Mouse (Mus musculus) naive thymus-derived CD4-positive, alpha-beta T cell, adult 2 months (primary cell): ENCODE data around the gene Rgma.

Experiments used
- DNase-seq: peaks from one replicate; pipeline ENCODE4 v3.0.0-alpha.2; 2011; ENCODE audit warnings: low read depth

The Rgma gene

GRCm38 (mm10) chr7:73375257-73376100 lies at the start of gene Rgma:
Rgma (plus strand) TSS chr7:73375509.
- no peak for DNase-seq

DNA sequence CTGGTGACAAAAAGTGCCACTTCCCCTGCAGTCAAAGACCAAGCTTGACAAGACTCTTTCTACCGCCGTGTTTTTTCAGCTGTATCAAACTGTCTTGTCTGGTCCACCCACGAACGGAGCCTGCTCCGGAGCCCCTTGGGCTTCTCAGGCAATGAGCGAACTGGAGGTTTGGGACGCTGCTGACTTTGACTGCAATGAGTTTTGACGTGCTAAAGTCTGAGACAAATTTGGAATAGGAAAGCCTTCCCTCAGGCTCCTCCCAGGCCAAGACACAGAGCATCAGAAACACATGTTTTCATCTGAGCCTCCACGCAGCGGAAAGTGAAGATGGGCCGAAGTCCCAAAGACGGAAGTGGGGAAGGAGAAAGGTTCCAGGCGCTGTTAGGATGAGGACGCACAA lies 49.1 kb upstream of the Rgma start:
- DNase-seq = no peak

DNA sequence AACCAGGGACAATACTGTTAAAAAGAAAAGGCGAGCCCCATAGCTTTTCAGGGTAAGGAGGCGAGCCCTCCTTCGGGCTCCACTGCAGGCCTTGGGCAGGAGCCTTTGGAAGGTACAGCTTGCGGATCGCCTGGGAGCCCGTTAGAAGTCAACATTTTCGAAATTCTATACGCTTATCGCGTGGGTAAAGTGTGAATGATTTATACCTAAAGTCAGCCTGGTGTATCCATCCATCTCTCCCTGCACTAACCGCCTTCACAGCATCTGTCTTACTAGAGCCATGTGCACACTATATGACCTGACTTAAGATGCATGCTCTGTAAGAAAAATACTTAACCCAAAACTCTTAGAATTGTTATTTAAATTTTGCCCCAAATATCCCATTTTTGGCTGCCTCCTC lies 48.6 kb upstream of the Rgma start:
- DNase-seq = no peak

GRCm38 (mm10) chr7:73327193-73327592 lies 48.1 kb upstream of the Rgma start:
- DNase-seq = no peak

DNA sequence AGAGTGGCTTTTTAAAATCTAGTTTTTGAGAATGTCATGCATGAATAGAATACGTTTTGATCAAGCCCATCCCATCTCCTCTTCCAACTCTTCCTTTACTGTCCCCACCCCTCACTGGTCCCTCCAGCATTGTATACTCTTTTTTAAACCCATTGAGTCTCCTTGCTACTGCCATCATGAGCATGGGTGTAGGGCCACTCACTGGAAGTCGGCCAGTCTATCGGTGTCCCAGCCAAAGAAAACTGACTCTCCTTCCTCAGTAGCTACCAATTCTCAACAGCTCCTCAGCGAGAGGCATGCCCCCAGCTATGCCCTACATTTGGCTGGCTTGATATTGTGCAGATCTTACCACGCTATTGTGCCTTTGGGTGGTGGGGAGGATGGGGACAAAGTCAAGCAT lies 47.7 kb upstream of the Rgma start:
- DNase-seq = no peak

DNA sequence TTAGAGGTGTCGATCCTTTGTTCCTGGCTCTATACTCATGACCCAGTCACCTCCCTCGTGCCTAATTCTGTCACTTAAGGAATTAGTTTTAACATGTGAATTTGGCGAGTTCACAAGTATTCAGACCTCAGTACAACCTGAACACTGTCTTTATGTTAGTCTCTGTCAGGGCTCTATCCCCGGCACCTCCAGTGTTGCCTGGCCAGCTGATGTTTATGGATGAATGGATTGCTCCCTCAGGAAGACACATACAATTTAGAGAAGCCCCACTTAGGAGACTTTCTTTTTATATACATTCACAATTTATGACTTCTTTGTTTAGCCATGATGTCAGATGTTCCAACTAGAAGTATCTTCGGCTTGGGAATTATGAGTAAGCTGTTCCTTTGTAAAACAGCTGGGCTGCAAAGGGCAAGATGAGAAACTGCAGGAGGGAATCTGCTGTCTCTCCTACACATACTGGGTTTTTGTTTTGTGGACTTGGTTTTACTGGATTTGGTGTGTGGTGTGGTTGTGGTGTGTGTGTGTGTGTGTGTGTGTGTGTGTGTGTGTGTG lies 46.6 kb upstream of the Rgma start:
- DNase-seq = no peak

DNA sequence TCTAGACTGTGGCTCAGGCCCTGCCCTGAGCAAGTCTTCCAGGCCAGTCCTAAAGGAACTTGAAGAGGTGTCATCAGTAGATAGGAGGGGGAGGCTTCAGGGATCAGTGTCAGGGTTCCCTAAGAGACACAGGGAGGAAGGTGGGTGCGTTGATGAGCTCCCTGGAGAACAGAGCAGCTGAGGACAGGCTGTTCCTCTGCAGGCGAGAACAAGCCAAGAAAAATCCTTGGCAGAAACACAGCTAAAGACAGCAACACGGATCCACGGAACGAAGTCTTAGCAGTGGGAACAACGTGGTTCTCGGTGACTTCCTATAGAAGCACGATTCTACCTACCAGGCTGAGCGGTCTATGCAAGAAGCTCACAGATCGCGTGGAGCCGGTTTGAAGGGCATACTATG lies 44.6 kb upstream of the Rgma start:
- no peak for DNase-seq

GRCm38 (mm10) chr7:73331645-73332044 lies 43.7 kb upstream of the Rgma start:
- no peak for DNase-seq

DNA sequence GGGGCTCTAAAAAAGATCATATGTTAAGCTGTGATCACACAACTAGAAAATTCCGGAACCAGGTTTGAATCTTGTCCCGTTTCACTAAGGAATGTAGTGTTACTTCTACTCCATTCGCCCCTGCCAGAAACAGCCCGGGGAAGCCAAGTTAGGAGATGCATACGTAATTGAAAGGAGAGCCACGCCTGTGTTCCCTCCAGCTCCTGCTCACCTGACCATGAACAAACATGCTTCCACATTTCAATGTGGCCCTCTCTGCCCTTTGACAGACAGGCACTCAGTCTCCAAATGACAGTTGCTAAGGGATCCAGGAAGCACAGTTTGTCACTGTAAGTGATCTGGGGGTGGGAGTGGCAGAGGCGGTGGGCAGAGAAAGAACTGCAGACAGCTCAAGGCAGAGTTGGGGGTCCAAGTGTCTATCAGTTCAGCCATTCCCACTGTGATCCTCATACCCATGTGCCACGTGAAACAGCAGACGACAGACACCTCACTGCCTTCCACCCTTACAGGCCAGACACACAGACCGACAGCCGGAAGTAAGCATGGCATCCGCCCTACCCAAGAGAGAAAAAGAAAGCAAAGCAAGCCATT lies 41.8 kb upstream of the Rgma start:
- no peak for DNase-seq

DNA sequence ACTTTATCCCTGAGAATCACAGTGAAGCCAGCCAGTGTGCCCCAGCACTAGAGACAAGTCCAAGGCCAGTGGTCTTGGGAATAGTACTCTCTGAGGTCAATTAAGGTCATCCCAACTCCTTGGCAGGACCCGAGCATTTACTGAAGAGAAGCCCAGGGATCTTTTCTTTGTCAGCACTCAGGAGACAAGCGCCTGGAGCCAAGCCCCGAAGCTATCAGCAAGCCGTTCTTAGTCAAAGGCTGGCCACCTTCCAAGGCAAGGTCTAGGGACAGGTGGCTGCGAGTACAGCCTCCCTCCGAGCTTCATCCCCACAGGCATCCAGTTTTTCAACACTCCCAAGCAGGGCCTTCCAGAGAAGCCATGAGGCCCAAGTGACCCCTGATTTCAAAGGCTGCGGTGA lies 40.4 kb upstream of the Rgma start:
- no peak for DNase-seq

- no peak for DNase-seq
Measured at GRCm38 (mm10) chr7:73336380-73336779, 38.9 kb upstream of the Rgma start.

- DNase-seq = no peak
Measured at GRCm38 (mm10) chr7:73338353-73338752, 37.0 kb upstream of the Rgma start.

- no peak for DNase-seq
Measured at GRCm38 (mm10) chr7:73343852-73344251, 31.5 kb upstream of the Rgma start.

DNA sequence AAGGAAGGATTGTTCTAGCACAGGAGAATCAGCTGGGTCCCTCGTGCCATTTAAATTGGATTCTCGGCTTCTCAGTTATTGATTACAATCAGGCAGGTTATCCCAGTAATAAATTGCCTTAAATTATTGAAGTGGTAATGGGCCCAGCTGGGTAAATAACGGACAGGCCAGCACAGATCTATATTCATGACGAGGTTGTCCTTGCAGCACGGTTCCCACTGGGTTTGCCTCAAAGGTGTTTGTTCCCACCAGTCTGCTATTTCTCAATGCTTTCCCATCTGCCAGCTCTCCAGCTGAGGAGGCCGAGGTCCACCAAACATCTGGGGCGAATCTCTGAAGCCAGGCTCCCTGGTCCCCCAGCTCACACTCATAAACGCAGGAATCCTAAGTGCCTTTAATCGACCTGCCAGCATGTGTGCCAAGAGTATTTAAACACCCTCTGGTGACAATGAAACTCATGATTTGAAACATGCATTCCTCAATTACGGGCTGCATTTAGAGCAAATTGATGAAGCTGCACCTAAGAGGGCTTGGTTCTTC lies 26.7 kb upstream of the Rgma start:
- DNase-seq = no peak

DNA sequence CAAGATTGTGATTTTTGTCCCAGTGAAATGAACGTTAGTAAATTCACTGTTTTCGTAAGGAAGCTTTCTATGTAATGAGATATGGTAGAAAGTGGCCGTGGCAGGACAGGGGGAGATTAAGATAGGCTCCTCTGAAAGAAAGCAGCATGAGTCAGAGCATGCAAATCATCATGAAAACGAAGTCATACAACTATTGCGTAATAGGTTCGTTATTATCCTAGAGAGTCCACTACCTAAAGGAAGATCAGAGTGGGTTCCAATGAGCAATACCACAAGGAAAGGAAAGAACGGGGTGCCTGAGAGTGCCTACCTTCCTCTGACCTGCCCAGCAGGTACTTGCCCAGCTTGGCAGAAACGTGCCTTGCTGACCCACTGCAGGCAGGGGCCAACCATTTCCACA lies 26.2 kb upstream of the Rgma start:
- DNase-seq = no peak

GRCm38 (mm10) chr7:73355229-73355628 lies 20.1 kb upstream of the Rgma start:
- no peak for DNase-seq

- no peak for DNase-seq
Measured at GRCm38 (mm10) chr7:73356901-73357300, 18.4 kb upstream of the Rgma start.

GRCm38 (mm10) chr7:73357626-73358025 lies 17.7 kb upstream of the Rgma start:
- no peak for DNase-seq

DNA sequence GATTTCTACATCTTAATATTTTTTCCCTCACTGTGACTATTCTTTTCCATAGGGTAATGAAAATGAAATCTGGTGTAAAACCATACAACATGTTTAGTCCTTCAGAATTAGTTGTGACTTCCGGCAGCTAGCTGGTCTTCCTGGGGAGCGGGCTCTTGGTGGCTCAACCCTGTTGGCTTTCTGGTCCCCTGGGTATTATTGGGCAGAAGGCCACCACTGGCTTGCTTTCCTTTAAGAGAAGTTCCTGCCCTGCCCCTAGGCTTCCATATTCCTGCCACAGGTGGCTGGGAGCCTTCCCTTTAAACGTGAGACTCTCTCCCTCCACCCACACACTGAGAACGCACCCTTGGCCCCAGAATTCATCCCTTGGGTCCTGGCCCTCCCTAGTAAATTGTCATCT lies 9.8 kb upstream of the Rgma start:
- no peak for DNase-seq

GRCm38 (mm10) chr7:73365965-73366364 lies 9.3 kb upstream of the Rgma start:
- no peak for DNase-seq

DNA sequence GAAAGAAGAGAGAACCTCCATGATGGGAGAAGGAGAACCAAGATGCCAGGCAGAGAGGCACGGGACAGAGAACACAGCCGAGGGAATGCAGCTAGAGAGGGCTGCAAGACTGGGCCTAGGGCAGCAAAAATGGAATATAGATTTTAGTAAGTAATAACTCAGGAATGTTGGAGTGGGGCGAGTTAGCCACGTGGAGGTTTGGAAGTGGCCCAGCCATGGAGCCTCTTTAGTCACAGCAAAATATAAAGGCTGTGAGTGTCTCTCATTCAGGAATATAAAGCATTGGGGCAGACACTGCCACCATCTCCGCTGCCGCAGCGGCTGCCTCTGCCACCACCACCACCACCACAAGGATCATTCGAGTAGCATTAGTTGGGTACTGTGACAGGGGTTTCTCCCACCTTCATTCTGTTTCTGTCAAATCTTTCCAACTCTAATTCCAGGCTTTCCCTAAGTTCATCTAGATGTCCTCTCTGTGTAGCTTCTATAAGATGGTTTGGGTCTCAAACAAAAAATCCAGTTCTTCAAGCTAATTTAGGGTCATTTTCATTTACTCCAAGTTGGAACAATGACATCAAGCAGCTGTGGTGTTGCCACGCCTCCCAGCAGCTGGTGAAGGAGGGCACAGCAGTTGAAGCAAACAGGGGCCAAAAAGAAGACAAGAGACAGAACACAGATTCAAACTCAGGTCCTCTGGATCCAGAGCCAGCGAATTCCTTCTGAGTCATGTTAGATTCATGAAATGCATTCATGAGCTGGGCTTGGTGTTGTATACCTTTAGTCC lies 7.4 kb upstream of the Rgma start:
- DNase-seq = no peak

DNA sequence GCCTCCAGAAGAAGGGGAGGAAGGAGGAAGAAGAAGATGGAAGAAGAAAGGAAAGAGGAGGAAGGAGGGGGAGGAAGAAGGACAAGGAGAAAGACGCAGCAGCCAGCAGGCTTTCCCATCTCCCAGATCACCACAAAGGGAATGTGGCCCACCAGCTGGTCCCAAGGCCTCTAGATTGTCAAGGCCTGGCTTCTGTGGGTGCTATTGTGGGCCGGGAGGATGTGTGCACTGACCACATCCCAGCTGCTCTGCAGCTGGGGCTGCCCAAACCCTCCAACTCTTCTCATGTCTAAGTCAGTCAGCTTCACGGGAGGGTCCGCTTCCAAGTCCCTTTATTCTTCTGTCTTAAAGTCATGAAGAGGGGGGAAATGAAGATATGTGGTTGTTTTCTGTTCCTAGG lies 5.3 kb upstream of the Rgma start:
- DNase-seq = no peak
